Mouse (Mus musculus): ENCODE measurements at regions not wholly inside any gene's neighbourhood (a gene's known extent, or its start where the extent isn't known, plus 50 kb on each side); places are given as distances from the start of the nearest gene placed in this dataset.

GRCm38 (mm10) chr4:124302950-124303349 is 307.7 kb downstream of the 3100002H09Rik start:
- TF ChIP-seq POLR2A (IDR thresholded peaks at IDR 0.05; ENCODE audit: control insufficient read depth in 1 of 2, insufficient read depth in 1 of 2, low read depth in 1 of 2, low read length in 2 of 2, poor library complexity in 1 of 2) (no peak), GATA1 (IDR thresholded peaks at IDR 0.05; ENCODE audit: low read depth, low read length) (no peak), MAX (IDR thresholded peaks at IDR 0.05; ENCODE audit: low read length) (no peak), ZNF384 (IDR thresholded peaks at IDR 0.05; ENCODE audit: low read depth, low read length) (no peak), HCFC1 (IDR thresholded peaks at IDR 0.05; ENCODE audit: low read depth, low read length) (no peak), ZKSCAN1 (IDR thresholded peaks at IDR 0.05; ENCODE audit: low read depth, low read length) (no peak), ELF1 (IDR thresholded peaks at IDR 0.05; ENCODE audit: low read depth, low read length) (no peak), E2F4 (IDR thresholded peaks at IDR 0.05; ENCODE audit: borderline replicate concordance, low read depth, low read length) (no peak), MYB (IDR thresholded peaks at IDR 0.05; ENCODE audit: low read depth, low read length) (no peak)
